Mouse (Mus musculus) heart, adult 2 months (tissue): ENCODE results near the gene Fam155a.

Experiments
- CTCF ChIP-seq: fragments of 200-600 bp; IDR thresholded peaks from 2 replicates; pipeline ENCODE4 v1.8.1; 2022; ENCODE audit warnings: antibody characterized with exemption, mild to moderate bottlenecking, moderate library complexity
- EP300 ChIP-seq: fragments of 200-500 bp; IDR thresholded peaks from 2 replicates; pipeline ENCODE4 v1.6.1; 2011; ENCODE audit warnings: low read depth, low read length, control low read depth; ENCODE audit not compliant: insufficient read depth
- POLR2A ChIP-seq: fragments of 200-500 bp; IDR thresholded peaks from 2 replicates; pipeline ENCODE4 v1.6.1; 2011; ENCODE audit warnings: mild to moderate bottlenecking, low read depth, low read length, control low read depth; ENCODE audit not compliant: insufficient read depth

- no peak for TF ChIP-seq CTCF
- no peak for TF ChIP-seq EP300
- no peak for TF ChIP-seq POLR2A
Measured at GRCm38 (mm10) chr8:9180686-9181315, 590.2 kb downstream of the Fam155a start.
